Mouse (Mus musculus): ENCODE measurements around the gene Krtap22-2. TPM values are rescaled to one million over a fixed set of nuclear protein-coding genes. Genes with fewer than 3 reads are reported as not detected.
"Not testable (repeated sequence)": the region's sequence is repeated elsewhere in the genome, so short reads cannot be mapped to it uniquely, and the experiment has no call there.

The Krtap22-2 gene
- not detected for total RNA-seq (2021)

- no peak for DNase-seq
Measured at GRCm38 (mm10) chr16:89010659-89011058, at the start of gene Krtap22-2. Gene Krtap22-2, minus strand, starts transcription at chr16:89010759.

GRCm38 (mm10) chr16:89047783-89048182 is 37.2 kb upstream of the Krtap22-2 start, which contains the start of gene Krtap6-5:
Gene Krtap6-5, minus strand, starts transcription at chr16:89047883.
- no peak for DNase-seq

- not testable (repeated sequence) for DNase-seq
Measured at GRCm38 (mm10) chr16:89041372-89041771, 30.8 kb upstream of the Krtap22-2 start, which contains the start of gene Gm10228. Gene Gm10228, minus strand, starts transcription at chr16:89041472.

- DNase-seq = not testable (repeated sequence)
Measured at GRCm38 (mm10) chr16:89031399-89031798, 20.8 kb upstream of the Krtap22-2 start, which contains the start of gene Krtap6-1. Gene Krtap6-1, plus strand, starts transcription at chr16:89031699.

- DNase-seq = not testable (repeated sequence)
Measured at GRCm38 (mm10) chr16:89014984-89015383, 4.4 kb upstream of the Krtap22-2 start, which contains the start of gene Gm10229. Gene Gm10229, plus strand, starts transcription at chr16:89015284.

GRCm38 (mm10) chr16:89013973-89014372 is 3.4 kb upstream of the Krtap22-2 start:
- no peak for DNase-seq

GRCm38 (mm10) chr16:88962773-88963172 is 47.8 kb downstream of the Krtap22-2 start, which contains the start of gene Krtap16-3:
Gene Krtap16-3, minus strand, starts transcription at chr16:88962873.
- DNase-seq = no peak

Other genes starting within 250 kb of the Krtap22-2 start
- gene 2310057N15Rik, start 236.6 kb downstream of the Krtap22-2 start, total RNA-seq (2021) = not detected
- not detected for gene Gm5965, start 232.9 kb downstream of the Krtap22-2 start, total RNA-seq (2021)
- gene Gm20741, start 198.5 kb downstream of the Krtap22-2 start, total RNA-seq (2021) = not detected
- not detected for gene Krtap15, start 190.5 kb downstream of the Krtap22-2 start, total RNA-seq (2021)
- gene Krtap14, start 184.6 kb downstream of the Krtap22-2 start, total RNA-seq (2021) = not detected
- gene Krtap19-1, start 141.3 kb downstream of the Krtap22-2 start, total RNA-seq (2021) = not detected
- not detected for gene Krtap19-2, start 136.5 kb downstream of the Krtap22-2 start, total RNA-seq (2021)
- not detected for gene Krtap19-3, start 132.7 kb downstream of the Krtap22-2 start, total RNA-seq (2021)
- not detected for gene Krtap19-4, start 125.7 kb downstream of the Krtap22-2 start, total RNA-seq (2021)
- gene Krtap19-5, start 114.3 kb downstream of the Krtap22-2 start, total RNA-seq (2021) = not detected
- gene Krtap19-9b, start 78.5 kb downstream of the Krtap22-2 start, total RNA-seq (2021) = not detected
- not detected for gene Krtap16-3, start 47.9 kb downstream of the Krtap22-2 start, total RNA-seq (2021)
- not detected for gene Gm10229, start 4.5 kb upstream of the Krtap22-2 start, total RNA-seq (2021)
- not detected for gene Krtap6-1, start 20.9 kb upstream of the Krtap22-2 start, total RNA-seq (2021)
- gene Gm10228, start 30.7 kb upstream of the Krtap22-2 start, total RNA-seq (2021) = not detected
- not detected for gene Krtap6-5, start 37.1 kb upstream of the Krtap22-2 start, total RNA-seq (2021)
- not detected for gene 1110025L11Rik, start 53.2 kb upstream of the Krtap22-2 start, total RNA-seq (2021)
- not detected for gene Krtap6-3, start 73.3 kb upstream of the Krtap22-2 start, total RNA-seq (2021)
- gene Gm6358, start 130.1 kb upstream of the Krtap22-2 start, total RNA-seq (2021) = not detected
- gene Gm10061, start 140.3 kb upstream of the Krtap22-2 start, total RNA-seq (2021) = not detected
- not detected for gene Gm9789, start 147.2 kb upstream of the Krtap22-2 start, total RNA-seq (2021)
- gene Gm7735, start 158.7 kb upstream of the Krtap22-2 start, total RNA-seq (2021) = not detected
- not detected for gene 1110057P08Rik, start 164.0 kb upstream of the Krtap22-2 start, total RNA-seq (2021)
- not detected for gene Krtap20-2, start 195.1 kb upstream of the Krtap22-2 start, total RNA-seq (2021)